Mouse (Mus musculus) heart, adult 2 months (tissue): ENCODE data around the gene Eif5b. TPM values are rescaled to one million over a fixed set of nuclear protein-coding genes. Genes with fewer than 3 reads are reported as not detected.

Source experiments
- DNase-seq, 2 experiments: peaks; one replicate each; pipeline ENCODE4 v3.0.0; 2021
- H3K27ac ChIP-seq: fragments of 200-600 bp; 2 replicates; pipeline ENCODE4 v1.8.1; 2022
- H3K27me3 ChIP-seq: fragments of 200-500 bp; 2 replicates; pipeline ENCODE4 v1.6.1; 2012; ENCODE audit warnings: mild to moderate bottlenecking, low read length, inconsistent platforms, mixed read lengths; ENCODE audit not compliant: control insufficient read depth, insufficient read depth
- H3K36me3 ChIP-seq: fragments of 200-500 bp; 2 replicates; pipeline ENCODE4 v1.6.1; 2012; ENCODE audit warnings: low read length, inconsistent platforms; ENCODE audit not compliant: control insufficient read depth, insufficient read depth
- H3K4me1 ChIP-seq: fragments of 200-500 bp; 2 replicates; pipeline ENCODE4 v1.6.1; 2011; ENCODE audit warnings: low read length; ENCODE audit not compliant: control insufficient read depth, insufficient read depth
- H3K4me3 ChIP-seq: fragments of 200-600 bp; 2 replicates; pipeline ENCODE4 v1.8.1; 2022
- H3K79me2 ChIP-seq: fragments of 200-500 bp; replicated peaks from 2 replicates; pipeline ENCODE4 v1.6.1; 2012; ENCODE audit warnings: mild to moderate bottlenecking, inconsistent platforms, low read length, moderate library complexity, mixed read lengths; ENCODE audit not compliant: control insufficient read depth, insufficient read depth
- H3K9ac ChIP-seq: fragments of 200-500 bp; 2 replicates; pipeline ENCODE4 v1.6.1; 2012; ENCODE audit warnings: low read depth, mild to moderate bottlenecking, control low read depth, inconsistent platforms, low read length, mixed read lengths
- CTCF ChIP-seq: fragments of 200-600 bp; IDR thresholded peaks from 2 replicates; pipeline ENCODE4 v1.8.1; 2022; ENCODE audit warnings: antibody characterized with exemption, mild to moderate bottlenecking, moderate library complexity
- EP300 ChIP-seq: fragments of 200-500 bp; IDR thresholded peaks from 2 replicates; pipeline ENCODE4 v1.6.1; 2011; ENCODE audit warnings: low read depth, low read length, control low read depth; ENCODE audit not compliant: insufficient read depth
- POLR2A ChIP-seq: fragments of 200-500 bp; IDR thresholded peaks from 2 replicates; pipeline ENCODE4 v1.6.1; 2011; ENCODE audit warnings: mild to moderate bottlenecking, low read depth, low read length, control low read depth; ENCODE audit not compliant: insufficient read depth
- WGBS: fragments of 180-500 bp; shearing (Covaris S2); methylation state at CpG from one replicate; pipeline ENCODE4 v1.1.7; 2018; 5-methylcytosine and 5-hydroxymethylcytosine counted together
- intact Hi-C: fragments of 180-260 bp; cut with DNase I; formaldehyde crosslinking; loops from one replicate; pipeline ENCODE4 v1.15.1; 2025
- polyA plus RNA-seq: library from polyadenylated mRNA; depleted of rRNA; stranded (reverse); fragments of >200 nt; gene quantifications from 2 replicates; pipeline ENCODE4 v1.2.3, GENCODE M21; 2012
- total RNA-seq, 2 experiments: library from RNA; stranded (reverse); gene quantifications; 2 replicates each; pipeline ENCODE4 v1.2.3; 2021

The Eif5b gene
- total and polyA plus RNA-seq, 3 experiments: 8.6 to 54.0 (median 47.6) TPM

- peak overlapping the region; percentile 77 for H3K4me3 ChIP-seq
- H3K4me1 ChIP-seq: peaks cover 3% of the 10 kb centered on the region
- peak overlapping the region; percentile 99 for H3K27ac ChIP-seq
- peak overlapping the region; percentile 98 for H3K9ac ChIP-seq
- H3K79me2 ChIP-seq: peaks cover 6% of the 10 kb centered on the region
- intact Hi-C loops: loop anchor here (2.0 to 10.0 kb wide), 2 partner anchors 106 to 1754 kb away; partner anchors contain the start of gene Uggt1
- peaks cover 9% of the 10 kb centered on the region for H3K36me3 ChIP-seq
- H3K27me3 ChIP-seq: no peaks in the 10 kb centered on the region
- 3% methylated on average over 45 of the region's 47 CpGs for WGBS
- no peak for DNase-seq
- TF ChIP-seq CTCF: no peak
- TF ChIP-seq POLR2A: no peak
- no peak for TF ChIP-seq EP300
Observed at GRCm38 (mm10) chr1:37998371-37999199, 775 bp downstream of the Eif5b start.

GRCm38 (mm10) chr1:37999552-37999951 lies 1.7 kb downstream of the Eif5b start:
- Histone ChIP-seq H3K36me3 (peaks cover 9% of the 10 kb centered on the region), H3K4me1 (peaks cover 3% of the 10 kb centered on the region), H3K27ac (no peak overlapping the region), H3K79me2 (peaks cover 8% of the 10 kb centered on the region), H3K27me3 (no peaks in the 10 kb centered on the region), H3K4me3 (no peak overlapping the region), H3K9ac (no peak overlapping the region)
- DNase-seq: no peak
- no peak for TF ChIP-seq EP300
- TF ChIP-seq POLR2A: no peak
- intact Hi-C loops: loop anchor here (2.0 to 10.0 kb wide), 2 partner anchors 107 to 1755 kb away; partner anchors contain the start of gene Uggt1
- 39% methylated on average over 3 of the region's 3 CpGs for WGBS

- Histone ChIP-seq H3K36me3 (peaks cover 8% of the 10 kb centered on the region), H3K79me2 (peaks cover 8% of the 10 kb centered on the region), H3K27me3 (no peaks in the 10 kb centered on the region), H3K9ac (no peak overlapping the region), H3K4me3 (no peak overlapping the region), H3K27ac (no peak overlapping the region), H3K4me1 (peaks cover 3% of the 10 kb centered on the region)
- WGBS: 75% methylated on average over 8 of the region's 8 CpGs
- intact Hi-C loops: no loop called here
- no peak for TF ChIP-seq EP300
- TF ChIP-seq POLR2A: no peak
- TF ChIP-seq CTCF: no peak
- no peak for DNase-seq
Observed at GRCm38 (mm10) chr1:38000844-38001243, 3.0 kb downstream of the Eif5b start.

GRCm38 (mm10) chr1:38001956-38002355 lies 4.1 kb downstream of the Eif5b start:
- WGBS: 90% methylated on average over 9 of the region's 9 CpGs

GRCm38 (mm10) chr1:38003046-38003445 lies 5.2 kb downstream of the Eif5b start:
- TF ChIP-seq EP300: no peak
- no peak for TF ChIP-seq POLR2A
- no peak for TF ChIP-seq CTCF
- Histone ChIP-seq H3K9ac (no peak overlapping the region), H3K4me3 (no peak overlapping the region), H3K27me3 (no peaks in the 10 kb centered on the region), H3K79me2 (peaks cover 12% of the 10 kb centered on the region), H3K36me3 (peaks cover 4% of the 10 kb centered on the region; the same call in 1 of the 2 replicates), H3K4me1 (0 out of 2 replicates have a peak, but pooled peaks cover 1% of the 10 kb centered on the region), H3K27ac (no peak overlapping the region)
- WGBS: 67% methylated on average over 3 of the region's 3 CpGs
- intact Hi-C loops: no loop called here
- no peak for DNase-seq

More at GRCm38 (mm10) chr1:38001956-38002355, 4.1 kb downstream of the Eif5b start:
- DNase-seq: no peak
- Histone ChIP-seq H3K27ac (no peak overlapping the region), H3K79me2 (peaks cover 11% of the 10 kb centered on the region), H3K27me3 (no peaks in the 10 kb centered on the region), H3K4me3 (no peak overlapping the region), H3K9ac (no peak overlapping the region), H3K36me3 (peaks cover 4% of the 10 kb centered on the region; the same call in 1 of the 2 replicates), H3K4me1 (0 out of 2 replicates have a peak, but pooled peaks cover 1% of the 10 kb centered on the region)
- TF ChIP-seq POLR2A: no peak
- intact Hi-C loops: no loop called here

- no peaks in the 10 kb centered on the region for H3K36me3 ChIP-seq
Observed at GRCm38 (mm10) chr1:38006741-38007140, 8.9 kb downstream of the Eif5b start.

More at GRCm38 (mm10) chr1:38006741-38007140, 8.9 kb downstream of the Eif5b start:
- Histone ChIP-seq H3K27ac (no peak overlapping the region), H3K79me2 (peaks cover 12% of the 10 kb centered on the region), H3K4me1 (0 out of 2 replicates have a peak, but pooled peaks cover 1% of the 10 kb centered on the region), H3K9ac (no peak overlapping the region), H3K27me3 (no peaks in the 10 kb centered on the region), H3K4me3 (no peak overlapping the region)
- TF ChIP-seq CTCF: no peak
- TF ChIP-seq POLR2A: no peak
- no peak for TF ChIP-seq EP300
- WGBS: 53% methylated on average over 3 of the region's 3 CpGs
- intact Hi-C loops: no loop called here
- DNase-seq: no peak
